Mouse (Mus musculus) megakaryocyte, embryonic 14.5 days (primary cell): ENCODE measurements around the gene Nipsnap3a. TPM values are rescaled to one million over a fixed set of nuclear protein-coding genes. Genes with fewer than 3 reads are reported as not detected.

Source experiments
- H3K27me3 ChIP-seq: replicated peaks from 2 replicates; pipeline ENCODE3; 2012; ENCODE audit warnings: inconsistent platforms
- H3K36me3 ChIP-seq: replicated peaks from 2 replicates; pipeline ENCODE3; 2012; ENCODE audit warnings: low read length, inconsistent platforms, mixed read lengths
- H3K4me1 ChIP-seq: 2 replicates; pipeline ENCODE4 v1.6.1; 2012; ENCODE audit warnings: inconsistent platforms
- H3K4me3 ChIP-seq: replicated peaks from 2 replicates; pipeline ENCODE3; 2012; ENCODE audit warnings: moderate library complexity, mild to moderate bottlenecking, inconsistent platforms
- H3K9me3 ChIP-seq: 2 replicates; pipeline ENCODE4 v1.6.1; 2012; ENCODE audit warnings: inconsistent platforms
- FLI1 ChIP-seq: IDR thresholded peaks from 2 replicates; pipeline ENCODE4 v1.6.1; 2012; ENCODE audit warnings: low read length, inconsistent platforms, mixed read lengths
- GATA1 ChIP-seq: IDR thresholded peaks from 3 replicates; pipeline ENCODE4 v1.6.1; 2012; ENCODE audit warnings: mixed read lengths, low read length, inconsistent platforms, borderline replicate concordance
- polyA plus RNA-seq: library from polyadenylated mRNA; stranded (reverse); fragments of >175 nt; gene quantifications from 2 replicates; pipeline ENCODE4 v1.2.3, GENCODE M21; 2012; ENCODE audit warnings: low replicate concordance; ENCODE audit not compliant: insufficient read depth

The Nipsnap3a gene
- not detected in 2 replicates for polyA plus RNA-seq

DNA sequence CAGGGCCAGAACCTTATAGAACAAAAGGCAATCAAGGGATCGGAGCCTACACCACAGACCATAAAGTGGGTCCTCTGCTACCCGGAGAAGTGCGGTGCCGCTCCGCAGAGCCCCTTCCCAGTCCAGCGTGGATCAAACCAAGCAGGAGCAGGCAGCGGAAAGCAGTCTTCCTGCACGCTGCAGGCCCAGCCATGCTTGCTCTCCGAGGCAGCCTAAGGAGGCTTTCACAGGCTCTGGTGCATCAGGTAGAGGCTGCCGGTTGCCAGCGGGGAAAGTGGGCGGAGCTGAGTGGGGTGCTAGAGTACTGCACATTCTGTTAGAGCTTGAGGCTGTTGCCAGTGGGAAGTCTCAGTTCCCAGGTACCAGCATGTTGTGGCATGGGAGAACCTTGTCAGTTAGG is at the start of gene Nipsnap3a:
Gene Nipsnap3a (plus strand): TSS at position 25 of the 400 bp plus-strand sequence.
- Histone ChIP-seq H3K36me3 (no peaks in the 10 kb centered on the region), H3K4me3 (no peak within 1 kb of the TSS), H3K27me3 (peaks cover 4% of the 10 kb centered on the region), H3K4me1 (0 out of 2 replicates have a peak, but pooled peaks cover 4% of the 10 kb centered on the region), H3K9me3 (peaks cover 9% of the 10 kb centered on the region; the same call in 1 of the 2 replicates)
- TF ChIP-seq GATA1 (no peak), FLI1 (no peak)

- Histone ChIP-seq H3K36me3 (no peaks in the 10 kb centered on the region), H3K4me3 (no peak overlapping the region), H3K27me3 (no peaks in the 10 kb centered on the region), H3K4me1 (no peaks in the 10 kb centered on the region), H3K9me3 (no peaks in the 10 kb centered on the region)
- TF ChIP-seq GATA1 = no peak
- no peak for TF ChIP-seq FLI1
These were observed 42.4 kb upstream of the Nipsnap3a start for GRCm38 (mm10) chr4:52946665-52947064.

DNA sequence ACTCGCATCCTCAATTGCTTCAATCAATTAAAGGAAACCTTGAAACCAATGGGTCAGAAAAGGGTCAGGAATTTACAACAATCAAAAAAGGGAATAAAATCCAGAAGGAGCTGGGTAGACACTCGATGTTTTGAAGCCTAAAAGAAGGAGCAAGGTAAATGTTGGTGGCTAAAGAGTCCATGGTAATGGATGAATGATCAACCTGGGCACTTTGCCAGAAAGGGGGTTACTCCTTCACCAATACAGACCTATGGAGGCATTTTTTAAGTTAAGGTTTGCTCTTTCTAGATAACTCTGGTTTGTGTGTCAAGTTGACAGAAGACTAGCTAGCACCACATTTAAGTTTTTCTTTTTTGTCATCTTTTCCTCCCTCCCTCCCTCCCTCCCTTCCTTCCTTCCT is 40.1 kb upstream of the Nipsnap3a start:
- Histone ChIP-seq H3K27me3 (no peaks in the 10 kb centered on the region), H3K36me3 (no peaks in the 10 kb centered on the region), H3K4me3 (no peak overlapping the region), H3K9me3 (no peaks in the 10 kb centered on the region), H3K4me1 (no peaks in the 10 kb centered on the region)
- TF ChIP-seq FLI1 (no peak), GATA1 (no peak)

GRCm38 (mm10) chr4:52958693-52959092 is 30.4 kb upstream of the Nipsnap3a start:
- Histone ChIP-seq H3K36me3 (no peaks in the 10 kb centered on the region), H3K4me1 (no peaks in the 10 kb centered on the region), H3K9me3 (no peaks in the 10 kb centered on the region), H3K4me3 (no peak overlapping the region), H3K27me3 (no peaks in the 10 kb centered on the region)
- TF ChIP-seq GATA1 (no peak), FLI1 (no peak)

- H3K36me3 ChIP-seq = no peaks in the 10 kb centered on the region
- H3K4me1 ChIP-seq = no peaks in the 10 kb centered on the region
- TF ChIP-seq FLI1 (no peak), GATA1 (no peak)
- no peak within 1 kb of the TSS for H3K4me3 ChIP-seq
- no peaks in the 10 kb centered on the region for H3K9me3 ChIP-seq
- no peaks in the 10 kb centered on the region for H3K27me3 ChIP-seq
These were observed 24.8 kb upstream of the Nipsnap3a start, which contains the start of gene Olfr270 for GRCm38 (mm10) chr4:52964247-52964646. Gene Olfr270 (plus strand): TSS chr4:52964547.

DNA sequence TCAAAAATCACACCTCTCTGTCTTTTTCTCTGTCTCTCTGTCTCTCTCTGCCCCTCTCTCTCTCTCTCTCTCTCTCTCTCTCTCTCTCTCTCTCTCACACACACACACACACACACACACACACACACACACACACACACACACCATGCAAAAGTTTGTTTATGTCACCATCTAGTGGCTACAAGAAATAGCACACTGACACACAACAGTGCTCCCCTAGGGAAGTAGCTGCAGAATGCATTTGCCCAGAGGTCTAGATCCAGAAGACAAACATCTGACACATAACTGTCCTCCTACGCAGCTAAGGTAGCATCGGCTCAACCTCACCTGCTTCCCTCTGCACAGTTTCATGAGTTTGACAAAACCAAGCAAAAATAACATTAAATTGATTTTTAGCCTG is 3.9 kb upstream of the Nipsnap3a start:
- H3K4me3 ChIP-seq = no peak overlapping the region
- TF ChIP-seq GATA1 (no peak), FLI1 (no peak)
- peaks cover 5% of the 10 kb centered on the region for H3K27me3 ChIP-seq
- H3K36me3 ChIP-seq = no peaks in the 10 kb centered on the region
- peaks cover 8% of the 10 kb centered on the region; the same call in 1 of the 2 replicates for H3K4me1 ChIP-seq
- peaks cover 4% of the 10 kb centered on the region; the same call in 1 of the 2 replicates for H3K9me3 ChIP-seq

- no peak overlapping the region for H3K4me3 ChIP-seq
- peaks cover 9% of the 10 kb centered on the region; the same call in 1 of the 2 replicates for H3K9me3 ChIP-seq
- no peaks in the 10 kb centered on the region for H3K36me3 ChIP-seq
- peaks cover 8% of the 10 kb centered on the region; the same call in 1 of the 2 replicates for H3K4me1 ChIP-seq
- TF ChIP-seq GATA1 = no peak
- TF ChIP-seq FLI1 = no peak
- peaks cover 5% of the 10 kb centered on the region for H3K27me3 ChIP-seq
These were observed 2.8 kb upstream of the Nipsnap3a start for GRCm38 (mm10) chr4:52986266-52986665.

DNA sequence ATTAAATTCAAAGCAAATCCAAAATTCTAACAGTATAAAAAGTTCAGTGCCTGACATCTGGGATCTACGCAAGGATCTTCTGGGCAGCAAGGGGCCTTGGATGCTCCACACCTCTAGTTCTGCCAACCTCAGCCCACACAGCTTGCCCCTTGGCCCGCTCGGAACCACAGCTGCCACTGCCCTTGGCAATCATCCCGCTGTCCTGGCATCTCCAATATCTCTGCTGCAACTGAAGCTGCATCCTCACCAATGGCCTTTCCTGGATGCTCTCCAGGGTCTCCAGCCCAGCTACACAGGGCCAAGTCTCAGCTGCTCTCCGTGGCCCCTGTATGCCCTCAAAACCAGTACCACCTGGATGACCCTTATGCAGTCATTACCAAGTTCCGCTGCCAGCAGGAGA is 10.4 kb downstream of the Nipsnap3a start:
- Histone ChIP-seq H3K4me3 (no peak overlapping the region), H3K9me3 (peaks cover 7% of the 10 kb centered on the region), H3K27me3 (peaks cover 2% of the 10 kb centered on the region), H3K36me3 (no peaks in the 10 kb centered on the region), H3K4me1 (no peaks in the 10 kb centered on the region)
- TF ChIP-seq GATA1 = no peak
- TF ChIP-seq FLI1 = no peak

GRCm38 (mm10) chr4:53000154-53000553 is 11.1 kb downstream of the Nipsnap3a start:
- H3K9me3 ChIP-seq = peaks cover 7% of the 10 kb centered on the region
- no peak for TF ChIP-seq FLI1
- no peak for TF ChIP-seq GATA1
- no peaks in the 10 kb centered on the region for H3K36me3 ChIP-seq
- no peak overlapping the region for H3K4me3 ChIP-seq
- H3K27me3 ChIP-seq = peaks cover 2% of the 10 kb centered on the region
- H3K4me1 ChIP-seq = no peaks in the 10 kb centered on the region

- Histone ChIP-seq H3K4me1 (peaks cover 11% of the 10 kb centered on the region), H3K9me3 (no peaks in the 10 kb centered on the region), H3K4me3 (no peak overlapping the region)
These were observed 20.1 kb downstream of the Nipsnap3a start for GRCm38 (mm10) chr4:53009183-53009582.

More at GRCm38 (mm10) chr4:53009183-53009582, 20.1 kb downstream of the Nipsnap3a start:
- Histone ChIP-seq H3K27me3 (no peaks in the 10 kb centered on the region), H3K36me3 (peaks cover 4% of the 10 kb centered on the region)
- TF ChIP-seq FLI1 (no peak), GATA1 (no peak)
